Mouse (Mus musculus) embryonic facial prominence, embryonic 13.5 days (tissue): ENCODE measurements around the gene Ift74. TPM values are rescaled to one million over a fixed set of nuclear protein-coding genes. Genes with fewer than 3 reads are reported as not detected.

Experiments
- ATAC-seq: fragments of 200-750 bp; cut with Nextera tagmentation; 2 replicates; pipeline ENCODE4 v1.8.0; 2017; ENCODE audit warnings: low read depth; ENCODE audit not compliant: insufficient number of reproducible peaks, insufficient read depth, low FRiP score, low TSS enrichment
- H3K27ac ChIP-seq: fragments of 300-500 bp; sonication (generic); 2 replicates; pipeline ENCODE4 v1.5.1; 2015; ENCODE audit warnings: moderate library complexity, mild to moderate bottlenecking, inconsistent platforms
- H3K27me3 ChIP-seq: fragments of 300-500 bp; sonication (generic); 2 replicates; pipeline ENCODE4 v1.6.1; 2015; ENCODE audit warnings: mild to moderate bottlenecking, inconsistent platforms
- H3K36me3 ChIP-seq: fragments of 300-500 bp; sonication (generic); 2 replicates; pipeline ENCODE4 v1.6.1; 2015; ENCODE audit warnings: mild to moderate bottlenecking, inconsistent platforms
- H3K4me1 ChIP-seq: fragments of 300-500 bp; sonication (generic); 2 replicates; pipeline ENCODE4 v1.6.1; 2015; ENCODE audit warnings: inconsistent platforms
- H3K4me2 ChIP-seq: fragments of 300-500 bp; sonication (generic); 2 replicates; pipeline ENCODE4 v1.6.1; 2015; ENCODE audit warnings: moderate library complexity, mild to moderate bottlenecking, inconsistent platforms
- H3K4me3 ChIP-seq: fragments of 300-500 bp; sonication (generic); 2 replicates; pipeline ENCODE4 v1.5.1; 2015; ENCODE audit warnings: mild to moderate bottlenecking, inconsistent platforms
- H3K9ac ChIP-seq: fragments of 300-500 bp; sonication (generic); 2 replicates; pipeline ENCODE4 v1.6.1; 2015; ENCODE audit warnings: mild to moderate bottlenecking, inconsistent platforms
- H3K9me3 ChIP-seq: fragments of 300-500 bp; sonication (generic); 2 replicates; pipeline ENCODE4 v1.6.1; 2016; ENCODE audit warnings: inconsistent platforms
- WGBS: fragments of 180-500 bp; shearing (Covaris S2); methylation state at CpG from one replicate; pipeline ENCODE4 v1.1.7; 2015; ENCODE audit warnings: mixed read lengths; 5-methylcytosine and 5-hydroxymethylcytosine counted together
- polyA plus RNA-seq: library from polyadenylated mRNA; unstranded; fragments of >200 nt; fragmentation: Nextera tagmentation; extraction: Ambion mirVana; gene quantifications from 2 replicates; pipeline ENCODE4 v1.2.1, GENCODE M21; 2015

Gene Ift74
- polyA plus RNA-seq = 45.6 and 48.7 TPM in 2 replicates

GRCm38 (mm10) chr4:94613972-94614626 is at the start of gene Ift74:
TSS of gene Ift74 (plus strand) at chr4:94614491.
- Histone ChIP-seq H3K4me1 (peaks cover 4% of the 10 kb centered on the region; the same call in 1 of the 2 replicates), H3K4me3 (peak within 1 kb of the TSS; percentile 71), H3K36me3 (no peaks in the 10 kb centered on the region), H3K9me3 (no peaks in the 10 kb centered on the region), H3K9ac (peak within 1 kb of the TSS; percentile 87), H3K4me2 (peak within 1 kb of the TSS; percentile 73), H3K27me3 (no peaks in the 10 kb centered on the region), H3K27ac (peak within 1 kb of the TSS; percentile 87)
- WGBS = 3% methylated on average over 29 of the region's 29 CpGs
- ATAC-seq = peak; percentile 99

- no peak for ATAC-seq
- Histone ChIP-seq H3K27me3 (no peaks in the 10 kb centered on the region), H3K4me3 (no peak overlapping the region), H3K4me1 (no peaks in the 10 kb centered on the region), H3K9ac (no peak overlapping the region), H3K36me3 (peaks cover 38% of the 10 kb centered on the region), H3K27ac (no peak overlapping the region), H3K9me3 (no peaks in the 10 kb centered on the region), H3K4me2 (no peak overlapping the region)
- WGBS = 94% methylated on average over 4 of the region's 4 CpGs
These were observed 41.6 kb upstream of the Ift74 start for GRCm38 (mm10) chr4:94572677-94573076.

GRCm38 (mm10) chr4:94591765-94592381 is 22.4 kb upstream of the Ift74 start:
- no peaks in the 10 kb centered on the region for H3K36me3 ChIP-seq
- no peaks in the 10 kb centered on the region for H3K4me1 ChIP-seq
- WGBS = 91% methylated on average over 4 of the region's 4 CpGs
- no peak overlapping the region for H3K9ac ChIP-seq
- H3K4me2 ChIP-seq = no peak overlapping the region
- no peaks in the 10 kb centered on the region for H3K27me3 ChIP-seq
- no peak for ATAC-seq
- no peak overlapping the region for H3K4me3 ChIP-seq
- H3K9me3 ChIP-seq = no peaks in the 10 kb centered on the region
- no peak overlapping the region for H3K27ac ChIP-seq

GRCm38 (mm10) chr4:94592709-94593108 is 21.6 kb upstream of the Ift74 start:
- no peaks in the 10 kb centered on the region for H3K27me3 ChIP-seq
- no peaks in the 10 kb centered on the region for H3K4me1 ChIP-seq
- H3K4me3 ChIP-seq = no peak overlapping the region
- no peaks in the 10 kb centered on the region for H3K9me3 ChIP-seq
- no peak for ATAC-seq
- no peak overlapping the region for H3K9ac ChIP-seq
- H3K27ac ChIP-seq = no peak overlapping the region
- H3K4me2 ChIP-seq = no peak overlapping the region
- no peaks in the 10 kb centered on the region for H3K36me3 ChIP-seq

GRCm38 (mm10) chr4:94601395-94601794 is 12.9 kb upstream of the Ift74 start:
- no peak for ATAC-seq
- WGBS = 79% methylated on average over 4 of the region's 4 CpGs

GRCm38 (mm10) chr4:94602496-94603030 is 11.7 kb upstream of the Ift74 start:
- peak overlapping the region; percentile 80 for H3K4me2 ChIP-seq
- peak overlapping the region; percentile 88 for H3K27ac ChIP-seq
- H3K9me3 ChIP-seq = no peaks in the 10 kb centered on the region
- no peak for ATAC-seq
- peaks cover 17% of the 10 kb centered on the region for H3K4me1 ChIP-seq
- H3K9ac ChIP-seq = peak overlapping the region; percentile 96
- no peaks in the 10 kb centered on the region for H3K36me3 ChIP-seq
- no peaks in the 10 kb centered on the region for H3K27me3 ChIP-seq
- WGBS = under 1% methylated on average over 33 of the region's 33 CpGs
- peak overlapping the region; percentile 66 for H3K4me3 ChIP-seq

More at GRCm38 (mm10) chr4:94601395-94601794, 12.9 kb upstream of the Ift74 start:
- Histone ChIP-seq H3K9me3 (no peaks in the 10 kb centered on the region), H3K4me3 (peak overlapping the region; percentile 66), H3K4me2 (peak overlapping the region; percentile 80), H3K4me1 (peaks cover 17% of the 10 kb centered on the region), H3K36me3 (no peaks in the 10 kb centered on the region), H3K9ac (no peak overlapping the region), H3K27me3 (no peaks in the 10 kb centered on the region), H3K27ac (no peak overlapping the region)

GRCm38 (mm10) chr4:94603031-94603629 is 11.2 kb upstream of the Ift74 start, which contains the start of gene Plaa:
TSS of gene Plaa (minus strand) at chr4:94603244.
- ATAC-seq = peak; percentile 100
- peak within 1 kb of the TSS; percentile 88 for H3K27ac ChIP-seq
- peak within 1 kb of the TSS; percentile 96 for H3K9ac ChIP-seq
- H3K9me3 ChIP-seq = no peaks in the 10 kb centered on the region
- peaks cover 17% of the 10 kb centered on the region for H3K4me1 ChIP-seq
- peak within 1 kb of the TSS; percentile 80 for H3K4me2 ChIP-seq
- no peaks in the 10 kb centered on the region for H3K27me3 ChIP-seq
- H3K36me3 ChIP-seq = no peaks in the 10 kb centered on the region
- H3K4me3 ChIP-seq = peak within 1 kb of the TSS; percentile 66
- under 1% methylated on average over 61 of the region's 61 CpGs for WGBS

GRCm38 (mm10) chr4:94604452-94605019 is 9.8 kb upstream of the Ift74 start:
- Histone ChIP-seq H3K27ac (no peak overlapping the region), H3K9ac (no peak overlapping the region), H3K4me3 (no peak overlapping the region), H3K9me3 (no peaks in the 10 kb centered on the region), H3K36me3 (no peaks in the 10 kb centered on the region), H3K27me3 (no peaks in the 10 kb centered on the region), H3K4me1 (peaks cover 17% of the 10 kb centered on the region), H3K4me2 (peak overlapping the region; percentile 80)
- ATAC-seq = no peak
- 87% methylated on average over 2 of the region's 2 CpGs for WGBS

GRCm38 (mm10) chr4:94605591-94605990 is 8.7 kb upstream of the Ift74 start:
- no peak overlapping the region for H3K9ac ChIP-seq
- ATAC-seq = no peak
- no peaks in the 10 kb centered on the region for H3K9me3 ChIP-seq
- H3K27ac ChIP-seq = no peak overlapping the region
- no peak overlapping the region for H3K4me2 ChIP-seq
- H3K4me1 ChIP-seq = peaks cover 15% of the 10 kb centered on the region
- H3K27me3 ChIP-seq = no peaks in the 10 kb centered on the region
- no peak overlapping the region for H3K4me3 ChIP-seq
- 90% methylated on average over 2 of the region's 2 CpGs for WGBS
- H3K36me3 ChIP-seq = no peaks in the 10 kb centered on the region

- no peak for ATAC-seq
- H3K4me3 ChIP-seq = no peak overlapping the region
- peaks cover 1% of the 10 kb centered on the region; the same call in 1 of the 2 replicates for H3K4me1 ChIP-seq
- H3K4me2 ChIP-seq = no peak overlapping the region
- WGBS = 63% methylated on average over 3 of the region's 3 CpGs
- no peak overlapping the region for H3K27ac ChIP-seq
- no peak overlapping the region for H3K9ac ChIP-seq
- H3K36me3 ChIP-seq = no peaks in the 10 kb centered on the region
- H3K9me3 ChIP-seq = no peaks in the 10 kb centered on the region
- no peaks in the 10 kb centered on the region for H3K27me3 ChIP-seq
These were observed 4.0 kb upstream of the Ift74 start for GRCm38 (mm10) chr4:94610339-94610738.

GRCm38 (mm10) chr4:94614627-94615006 is 326 bp downstream of the Ift74 start:
- Histone ChIP-seq H3K4me2 (peak overlapping the region; percentile 73), H3K4me3 (peak overlapping the region; percentile 71), H3K36me3 (no peaks in the 10 kb centered on the region), H3K4me1 (peaks cover 4% of the 10 kb centered on the region; the same call in 1 of the 2 replicates), H3K9ac (peak overlapping the region; percentile 87), H3K27me3 (no peaks in the 10 kb centered on the region), H3K9me3 (no peaks in the 10 kb centered on the region), H3K27ac (peak overlapping the region; percentile 87)
- under 1% methylated on average over 18 of the region's 18 CpGs for WGBS
- ATAC-seq = peak; percentile 54
